Mouse (Mus musculus) macrophage (primary cell): ENCODE data around the gene Fbxw9. TPM values are rescaled to one million over a fixed set of nuclear protein-coding genes. Genes with fewer than 3 reads are reported as not detected.

Experiments used
- H3K27ac ChIP-seq: fragments of 350-480 bp; formaldehyde crosslinking; 2 replicates; pipeline ENCODE4 v1.9.0; 2021
- H3K36me3 ChIP-seq: fragments of 350-480 bp; formaldehyde crosslinking; 2 replicates; pipeline ENCODE4 v1.9.0; 2021; ENCODE audit errors: inconsistent target
- H3K4me3 ChIP-seq: fragments of 350-480 bp; formaldehyde crosslinking; 2 replicates; pipeline ENCODE4 v1.9.0; 2021; ENCODE audit errors: inconsistent target
- H3K79me2 ChIP-seq: fragments of 350-480 bp; formaldehyde crosslinking; 2 replicates; pipeline ENCODE4 v1.9.0; 2021; ENCODE audit errors: inconsistent target
- WGBS: methylation state at CpG from one replicate; pipeline ENCODE4 v1.1.7; 2026; ENCODE audit warnings: inconsistent platforms; ENCODE audit not compliant: missing documents; 5-methylcytosine and 5-hydroxymethylcytosine counted together
- polyA plus RNA-seq: library from polyadenylated mRNA; stranded (reverse); fragments of 250-400 nt; gene quantifications from 3 replicates; pipeline ENCODE4 v1.2.4, GENCODE M21; 2018; ENCODE audit warnings: inconsistent platforms

The Fbxw9 gene
- polyA plus RNA-seq, 1 experiment from 2014 or later, result 4.8 TPM

DNA sequence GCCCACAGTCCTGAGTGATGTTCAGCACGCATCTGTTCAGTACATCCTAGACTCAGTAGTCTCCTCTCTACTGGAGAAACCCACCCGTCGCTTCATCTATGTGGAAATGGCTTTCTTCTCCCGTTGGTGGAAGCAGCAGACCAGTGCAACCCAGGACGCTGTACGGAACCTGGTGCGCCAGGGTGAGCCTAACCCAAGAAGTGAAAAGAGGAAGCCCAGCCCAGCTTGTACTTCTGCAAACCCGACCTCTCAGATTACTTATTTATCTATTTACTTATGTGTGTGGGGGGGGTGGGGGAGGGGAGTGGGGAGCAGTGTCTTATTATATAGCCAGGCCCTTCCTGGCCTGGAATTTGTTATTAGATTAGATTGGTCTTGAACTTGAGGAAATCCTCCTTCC, 24.8 kb downstream of the Fbxw9 start:
- 1% methylated on average over 8 of the region's 8 CpGs for WGBS
- Histone ChIP-seq H3K79me2 (peaks cover 43% of the 10 kb centered on the region), H3K27ac (peak overlapping the region; percentile 71), H3K36me3 (peaks cover 43% of the 10 kb centered on the region), H3K4me3 (peak overlapping the region; percentile 70)

GRCm38 (mm10) chr8:85086238-85086637, 26.4 kb downstream of the Fbxw9 start:
- Histone ChIP-seq H3K79me2 (peaks cover 36% of the 10 kb centered on the region), H3K36me3 (peaks cover 48% of the 10 kb centered on the region), H3K27ac (no peak overlapping the region), H3K4me3 (no peak overlapping the region)
- 76% methylated on average over 3 of the region's 3 CpGs for WGBS

GRCm38 (mm10) chr8:85088771-85089170, 28.9 kb downstream of the Fbxw9 start:
- Histone ChIP-seq H3K36me3 (peaks cover 68% of the 10 kb centered on the region), H3K79me2 (peaks cover 29% of the 10 kb centered on the region), H3K4me3 (no peak overlapping the region), H3K27ac (no peak overlapping the region)
- WGBS, result 90% methylated on average over 2 of the region's 2 CpGs

DNA sequence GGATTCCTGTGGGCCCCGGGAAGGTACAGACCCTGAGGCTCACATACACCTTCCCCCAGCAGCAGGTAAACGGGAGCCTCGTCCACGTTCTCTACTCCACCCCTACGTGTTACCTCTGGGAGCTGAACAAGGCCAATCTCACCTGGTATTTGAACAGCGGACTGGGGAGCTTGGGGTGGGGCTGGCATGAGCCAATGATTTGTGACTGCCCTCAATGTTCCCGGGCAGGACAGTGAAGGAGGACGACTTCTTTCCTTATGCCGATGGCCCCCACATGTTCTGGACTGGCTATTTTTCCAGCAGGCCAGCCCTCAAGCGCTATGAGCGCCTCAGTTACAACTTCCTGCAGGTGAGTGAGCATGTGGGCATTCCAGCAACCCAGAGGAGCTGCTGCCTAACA, 31.0 kb downstream of the Fbxw9 start:
- Histone ChIP-seq H3K27ac (no peak overlapping the region), H3K79me2 (peaks cover 9% of the 10 kb centered on the region), H3K4me3 (no peak overlapping the region), H3K36me3 (peaks cover 80% of the 10 kb centered on the region)
- 98% methylated on average over 11 of the region's 11 CpGs for WGBS

- Histone ChIP-seq H3K79me2 (peaks cover 5% of the 10 kb centered on the region; the same call in 1 of the 2 replicates), H3K27ac (no peak overlapping the region), H3K36me3 (peaks cover 83% of the 10 kb centered on the region), H3K4me3 (no peak overlapping the region)
- 94% methylated on average over 20 of the region's 21 CpGs for WGBS
Observed at GRCm38 (mm10) chr8:85091526-85092090, 31.8 kb downstream of the Fbxw9 start.

DNA sequence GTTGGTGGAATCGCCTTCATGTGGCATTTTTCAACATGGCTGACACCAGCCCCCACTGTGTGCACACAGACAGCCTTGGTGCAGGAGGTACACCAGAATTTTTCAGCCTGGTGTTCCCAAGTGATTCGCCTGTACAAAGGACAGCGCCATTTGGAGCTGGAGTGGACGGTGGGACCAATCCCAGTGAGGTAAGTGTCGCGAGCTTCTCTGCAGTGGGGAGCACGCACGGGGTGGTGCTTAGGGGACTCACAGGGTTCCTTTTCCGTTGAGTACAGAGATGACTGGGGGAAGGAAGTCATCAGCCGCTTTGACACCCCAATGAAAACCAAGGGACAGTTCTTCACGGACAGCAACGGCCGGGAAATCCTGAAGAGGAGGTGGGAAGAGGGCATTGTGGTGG, 35.2 kb downstream of the Fbxw9 start:
- 91% methylated on average over 12 of the region's 13 CpGs for WGBS
- H3K27ac ChIP-seq, result no peak overlapping the region
- H3K4me3 ChIP-seq, result no peak overlapping the region
- H3K79me2 ChIP-seq, result no peaks in the 10 kb centered on the region
- peaks cover 72% of the 10 kb centered on the region for H3K36me3 ChIP-seq

GRCm38 (mm10) chr8:85095566-85095965, 35.7 kb downstream of the Fbxw9 start:
- WGBS, result 93% methylated on average over 4 of the region's 7 CpGs
- H3K36me3 ChIP-seq, result peaks cover 72% of the 10 kb centered on the region
- no peaks in the 10 kb centered on the region for H3K79me2 ChIP-seq
- H3K27ac ChIP-seq, result no peak overlapping the region
- H3K4me3 ChIP-seq, result no peak overlapping the region

- Histone ChIP-seq H3K79me2 (no peaks in the 10 kb centered on the region), H3K27ac (no peak overlapping the region), H3K4me3 (no peak overlapping the region), H3K36me3 (peaks cover 68% of the 10 kb centered on the region)
- 92% methylated on average over 16 of the region's 16 CpGs for WGBS
Observed at GRCm38 (mm10) chr8:85096196-85096595, 36.3 kb downstream of the Fbxw9 start.

DNA sequence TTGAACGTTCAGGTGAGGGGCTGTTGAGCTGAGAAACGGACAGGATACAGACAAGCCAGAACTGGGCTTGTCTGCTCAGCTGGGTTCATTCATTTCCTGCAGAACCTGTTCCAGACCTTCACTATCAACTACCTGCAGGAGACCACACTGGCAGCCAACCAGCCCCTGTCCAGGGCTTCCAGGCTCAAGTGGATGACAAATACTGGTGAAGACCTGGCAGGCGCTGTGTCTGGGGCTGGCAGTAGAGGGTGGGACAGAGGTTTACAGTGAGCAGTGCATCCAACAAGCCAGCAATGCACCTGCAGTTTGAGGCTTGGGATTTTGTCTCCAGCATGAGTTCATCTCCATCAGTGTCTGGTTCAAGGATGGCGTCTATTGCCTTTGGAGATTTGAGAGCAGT, 37.0 kb downstream of the Fbxw9 start:
- no peak overlapping the region for H3K4me3 ChIP-seq
- H3K36me3 ChIP-seq, result peaks cover 61% of the 10 kb centered on the region
- no peaks in the 10 kb centered on the region for H3K79me2 ChIP-seq
- WGBS, result 89% methylated on average over 4 of the region's 4 CpGs
- H3K27ac ChIP-seq, result no peak overlapping the region

GRCm38 (mm10) chr8:85100076-85100665, 40.3 kb downstream of the Fbxw9 start:
- Histone ChIP-seq H3K79me2 (no peaks in the 10 kb centered on the region), H3K36me3 (peaks cover 34% of the 10 kb centered on the region), H3K27ac (no peak overlapping the region), H3K4me3 (no peak overlapping the region)
- 65% methylated on average over 4 of the region's 4 CpGs for WGBS

DNA sequence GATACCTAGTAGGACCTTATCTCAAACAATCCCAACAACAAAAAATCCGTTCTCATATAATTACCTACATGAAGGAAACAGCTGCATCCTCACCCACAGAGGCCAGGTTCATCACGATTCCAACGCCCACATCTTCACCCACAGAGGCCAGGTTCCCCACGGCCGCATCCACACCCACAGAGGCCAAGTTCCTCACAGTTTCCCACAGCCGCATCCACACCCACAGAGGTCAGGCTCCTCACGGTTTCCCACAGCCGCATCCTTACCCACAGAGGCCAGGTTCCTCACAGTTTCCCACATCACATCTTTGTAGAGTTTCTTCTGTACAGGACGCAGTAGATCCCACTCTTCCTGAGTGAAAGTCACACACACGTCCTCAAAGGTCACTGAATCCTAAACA, 53.4 kb downstream of the Fbxw9 start:
- H3K4me3 ChIP-seq, result no peak overlapping the region
- no peak overlapping the region for H3K27ac ChIP-seq
- 88% methylated on average over 10 of the region's 10 CpGs for WGBS
- peaks cover 16% of the 10 kb centered on the region; the same call in 1 of the 2 replicates for H3K36me3 ChIP-seq
- no peaks in the 10 kb centered on the region for H3K79me2 ChIP-seq

DNA sequence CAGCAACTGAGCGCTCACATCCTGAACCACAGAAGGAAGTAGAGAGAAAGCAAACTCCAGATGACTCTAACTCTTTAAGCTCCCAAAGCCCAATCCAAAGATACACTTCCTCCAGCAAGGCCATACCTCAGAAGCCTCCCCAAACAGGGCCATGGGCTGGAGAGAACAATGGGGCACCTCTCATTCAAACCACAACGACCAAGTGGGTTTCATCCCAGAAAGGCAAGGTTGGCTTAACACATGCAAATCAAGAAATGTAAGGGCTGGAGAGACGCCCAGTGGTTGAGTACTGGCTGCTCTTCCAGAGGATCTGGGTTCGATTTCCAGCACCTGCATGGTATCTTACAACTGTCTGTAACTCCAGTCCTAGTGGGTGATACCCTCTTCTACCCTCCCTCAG, 55.6 kb downstream of the Fbxw9 start:
- H3K36me3 ChIP-seq, result peaks cover 6% of the 10 kb centered on the region; the same call in 1 of the 2 replicates
- no peak overlapping the region for H3K27ac ChIP-seq
- WGBS, result 83% methylated on average over 4 of the region's 4 CpGs
- no peaks in the 10 kb centered on the region for H3K79me2 ChIP-seq
- no peak overlapping the region for H3K4me3 ChIP-seq

Other genes starting within 250 kb of the Fbxw9 start
- 1.2 to 3.3 TPM (median 2.9 TPM) in 3 replicates for gene Dand5, start 237.2 kb upstream of the Fbxw9 start, polyA plus RNA-seq
- 5.8 to 13.9 TPM (median 8.6 TPM) in 3 replicates for gene Gadd45gip1, start 228.5 kb upstream of the Fbxw9 start, polyA plus RNA-seq
- gene Rad23a, start 219.4 kb upstream of the Fbxw9 start, polyA plus RNA-seq, result 49.2 to 87.2 TPM (median 79.3 TPM) in 3 replicates
- 836 to 3,382 TPM (median 1,154 TPM) in 3 replicates for gene Calr, start 213.1 kb upstream of the Fbxw9 start, polyA plus RNA-seq
- 24.5 to 43.1 TPM (median 29.5 TPM) in 3 replicates for gene Farsa, start 203.1 kb upstream of the Fbxw9 start, polyA plus RNA-seq
- gene Syce2, start 187.9 kb upstream of the Fbxw9 start, polyA plus RNA-seq, result 7.0 to 30.9 TPM (median 18.1 TPM) in 3 replicates
- gene Gcdh, start 166.1 kb upstream of the Fbxw9 start, polyA plus RNA-seq, result 11.1 to 13.7 TPM (median 12.0 TPM) in 3 replicates
- 0.09 TPM in 1 of 3 replicates, not detected in the others for gene Klf1, start 158.1 kb upstream of the Fbxw9 start, polyA plus RNA-seq
- gene Dnase2a, start 151.5 kb upstream of the Fbxw9 start, polyA plus RNA-seq, result 160 to 211 TPM (median 178 TPM) in 3 replicates
- 0.04 to 0.06 TPM in 2 of 3 replicates, not detected in the other for gene Mast1, start 122.7 kb upstream of the Fbxw9 start, polyA plus RNA-seq
- gene Rtbdn, start 113.1 kb upstream of the Fbxw9 start, polyA plus RNA-seq, result not detected in 3 replicates
- gene Gm49661, start 90.6 kb upstream of the Fbxw9 start, polyA plus RNA-seq, result not detected in 3 replicates
- 77.7 to 148 TPM (median 146 TPM) in 3 replicates for gene Prdx2, start 90.5 kb upstream of the Fbxw9 start, polyA plus RNA-seq
- 15.9 to 39.3 TPM (median 26.2 TPM) in 3 replicates for gene Rnaseh2a, start 90.3 kb upstream of the Fbxw9 start, polyA plus RNA-seq
- 26.1 to 86.4 TPM (median 61.3 TPM) in 3 replicates for gene Junb, start 81.3 kb upstream of the Fbxw9 start, polyA plus RNA-seq
- 4.9 to 10.9 TPM (median 6.1 TPM) in 3 replicates for gene Hook2, start 69.5 kb upstream of the Fbxw9 start, polyA plus RNA-seq
- gene Best2, start 45.5 kb upstream of the Fbxw9 start, polyA plus RNA-seq, result not detected in 3 replicates
- gene Asna1, start 34.8 kb upstream of the Fbxw9 start, polyA plus RNA-seq, result 120 to 138 TPM (median 122 TPM) in 3 replicates
- 143 to 170 TPM (median 168 TPM) in 3 replicates for gene Trir, start 33.2 kb upstream of the Fbxw9 start, polyA plus RNA-seq
- gene Tnpo2, start 23.1 kb upstream of the Fbxw9 start, polyA plus RNA-seq, result 14.1 to 30.6 TPM (median 26.6 TPM) in 3 replicates
- not detected in 3 replicates for gene Gm5741, start 7.9 kb downstream of the Fbxw9 start, polyA plus RNA-seq
- 28.6 to 47.4 TPM (median 37.1 TPM) in 3 replicates for gene Dhps, start 11.7 kb downstream of the Fbxw9 start, polyA plus RNA-seq
- 66.3 to 79.6 TPM (median 68.7 TPM) in 3 replicates for gene Wdr83os, start 20.7 kb downstream of the Fbxw9 start, polyA plus RNA-seq
- gene Wdr83, start 21.3 kb downstream of the Fbxw9 start, polyA plus RNA-seq, result 13.5 to 19.5 TPM (median 15.7 TPM) in 3 replicates
- gene Man2b1, start 23.2 kb downstream of the Fbxw9 start, polyA plus RNA-seq, result 375 to 585 TPM (median 491 TPM) in 3 replicates
- gene Zfp791, start 63.0 kb downstream of the Fbxw9 start, polyA plus RNA-seq, result 1.2 to 2.6 TPM (median 1.4 TPM) in 3 replicates
- gene Cks1brt, start 91.9 kb downstream of the Fbxw9 start, polyA plus RNA-seq, result not detected in 3 replicates
- not detected in 3 replicates for gene Olfr371, start 165.9 kb downstream of the Fbxw9 start, polyA plus RNA-seq
- 10.2 to 36.3 TPM (median 12.3 TPM) in 3 replicates for gene Orc6, start 239.6 kb downstream of the Fbxw9 start, polyA plus RNA-seq
- 167 to 195 TPM (median 180 TPM) in 3 replicates for gene Vps35, start 239.7 kb downstream of the Fbxw9 start, polyA plus RNA-seq